Mouse (Mus musculus) olfactory bulb, adult 2 months (tissue): ENCODE results near the gene Gtf2i. TPM values are rescaled to one million over a fixed set of nuclear protein-coding genes. Genes with fewer than 3 reads are reported as not detected.

Experiments
- H3K27ac ChIP-seq: fragments of 200-500 bp; 2 replicates; pipeline ENCODE4 v1.5.1; 2012; ENCODE audit warnings: low read depth, low read length; ENCODE audit not compliant: insufficient read depth
- H3K4me1 ChIP-seq: fragments of 200-500 bp; 2 replicates; pipeline ENCODE4 v1.6.1; 2012; ENCODE audit warnings: low read length; ENCODE audit not compliant: control insufficient read depth, insufficient read depth
- H3K4me3 ChIP-seq: fragments of 200-500 bp; 2 replicates; pipeline ENCODE4 v1.5.1; 2012; ENCODE audit warnings: mild to moderate bottlenecking, low read depth, low read length, moderate library complexity; ENCODE audit not compliant: insufficient read depth
- CTCF ChIP-seq: fragments of 200-500 bp; IDR thresholded peaks from 2 replicates; pipeline ENCODE4 v1.5.1; 2012; ENCODE audit warnings: low read depth, mild to moderate bottlenecking, low read length, moderate library complexity; ENCODE audit not compliant: insufficient read depth
- POLR2A ChIP-seq: fragments of 200-500 bp; IDR thresholded peaks from 2 replicates; pipeline ENCODE4 v1.6.1; 2012; ENCODE audit warnings: mild to moderate bottlenecking, low read depth, low read length, moderate library complexity; ENCODE audit not compliant: insufficient read depth
- WGBS: fragments of 180-500 bp; shearing (Covaris S2); methylation state at CpG from one replicate; pipeline ENCODE4 v1.1.7; 2018; 5-methylcytosine and 5-hydroxymethylcytosine counted together
- polyA plus RNA-seq: library from polyadenylated mRNA; stranded (reverse); fragments of >200 nt; gene quantifications from 2 replicates; pipeline ENCODE4 v1.2.4, GENCODE M21; 2012; ENCODE audit warnings: low replicate concordance; ENCODE audit not compliant: missing spikeins, insufficient read depth, insufficient read length

The Gtf2i gene
- polyA plus RNA-seq, 1 experiment: 380 TPM

GRCm38 (mm10) chr5:134313451-134314067 lies 1.0 kb downstream of the Gtf2i start:
- H3K4me3 ChIP-seq: peak overlapping the region; percentile 84
- whole genome bisulfite sequencing: under 1% methylated on average over 54 of the region's 68 CpGs
- peaks cover 23% of the 10 kb centered on the region for H3K4me1 ChIP-seq
- H3K27ac ChIP-seq: peak overlapping the region; percentile 93
- TF ChIP-seq POLR2A (peak; percentile 80), CTCF (no peak)

GRCm38 (mm10) chr5:134312691-134313450 lies 1.7 kb downstream of the Gtf2i start:
- Histone ChIP-seq H3K27ac (peak overlapping the region; percentile 23; the same call in 1 of the 2 replicates), H3K4me3 (peak overlapping the region; percentile 84), H3K4me1 (peaks cover 26% of the 10 kb centered on the region)
- TF ChIP-seq POLR2A: no peak
- TF ChIP-seq CTCF: no peak
- 2% methylated on average over 19 of the region's 19 CpGs for WGBS

- Histone ChIP-seq H3K4me1 (peaks cover 34% of the 10 kb centered on the region), H3K27ac (no peak overlapping the region), H3K4me3 (no peak overlapping the region)
- no peak for TF ChIP-seq CTCF
- TF ChIP-seq POLR2A: no peak
- WGBS: 48% methylated on average over 6 of the region's 6 CpGs
These were observed 2.6 kb downstream of the Gtf2i start for GRCm38 (mm10) chr5:134311894-134312411.

- H3K4me1 ChIP-seq: peaks cover 33% of the 10 kb centered on the region
- H3K4me3 ChIP-seq: no peak overlapping the region
- 78% methylated on average over 9 of the region's 9 CpGs for WGBS
- no peak overlapping the region; the same call in 1 of the 2 replicates for H3K27ac ChIP-seq
- TF ChIP-seq POLR2A (no peak), CTCF (no peak)
These were observed 4.4 kb downstream of the Gtf2i start for GRCm38 (mm10) chr5:134310201-134310600.

- Histone ChIP-seq H3K4me1 (peaks cover 39% of the 10 kb centered on the region), H3K27ac (0 out of 2 replicates have a peak overlapping the region, but pooled peaks have one; percentile 8), H3K4me3 (no peak overlapping the region)
- 93% methylated on average over 1 of the region's 1 CpGs for WGBS
- TF ChIP-seq CTCF: no peak
These were observed 5.2 kb downstream of the Gtf2i start for GRCm38 (mm10) chr5:134309345-134309744.

GRCm38 (mm10) chr5:134304639-134305038 lies 9.9 kb downstream of the Gtf2i start:
- Histone ChIP-seq H3K27ac (0 out of 2 replicates have a peak overlapping the region, but pooled peaks have one; percentile 21), H3K4me3 (no peak overlapping the region), H3K4me1 (peaks cover 37% of the 10 kb centered on the region)
- WGBS: 29% methylated on average over 6 of the region's 6 CpGs
- TF ChIP-seq POLR2A (no peak), CTCF (no peak)

- H3K4me3 ChIP-seq: no peak overlapping the region
- H3K4me1 ChIP-seq: peaks cover 16% of the 10 kb centered on the region
- H3K27ac ChIP-seq: no peak overlapping the region
- no peak for TF ChIP-seq CTCF
- no peak for TF ChIP-seq POLR2A
- 64% methylated on average over 16 of the region's 16 CpGs for WGBS
These were observed 19.1 kb downstream of the Gtf2i start for GRCm38 (mm10) chr5:134295277-134296050.

- Histone ChIP-seq H3K4me3 (no peak overlapping the region), H3K27ac (no peak overlapping the region), H3K4me1 (peaks cover 16% of the 10 kb centered on the region)
- WGBS: 82% methylated on average over 7 of the region's 7 CpGs
- TF ChIP-seq POLR2A (no peak), CTCF (no peak)
These were observed 20.0 kb downstream of the Gtf2i start for GRCm38 (mm10) chr5:134294606-134295005.
